Comparison of ENCODE assay signal across 8 mouse cellular contexts in genomic region chr3:127791595-127792561, GRCm38 (mm10). TPM values are rescaled to one million over a fixed set of nuclear protein-coding genes. Genes with fewer than 3 reads are reported as not detected.
DNase-seq lines count a peak whose midpoint lies in the region; ATAC-seq lines count a peak whose summit lies in the region.
"Had no signal": no experiment of that assay in that cellular context is flagged by ENCODE, and none has a peak within 500 bp of the region (broad histone marks: within the 10 kb centered on the region; RNA-seq: fewer than 3 reads in every experiment).

No protein-coding gene starts in this region.

- WGBS in midbrain, embryonic 12.5 days: 56% methylated on average over 4 of the region's 4 CpGs
- WGBS in midbrain, embryonic 11.5 days: 57% methylated on average over 4 of the region's 4 CpGs
- 63% methylated on average over 4 of the region's 4 CpGs for WGBS in forebrain, embryonic 13.5 days
- 13% methylated on average over 4 of the region's 4 CpGs for WGBS in macrophage (ENCODE audit: missing documents)

- H3K9ac ChIP-seq in midbrain, embryonic 12.5 days (replicated peaks): no peak overlapping the region
- no peak overlapping the region for H3K9ac ChIP-seq in midbrain, embryonic 11.5 days (ENCODE audit: low read length)
- H3K9ac ChIP-seq in forebrain, embryonic 13.5 days: no peak overlapping the region

- no peaks in the 10 kb centered on the region for H3K36me3 ChIP-seq in midbrain, embryonic 12.5 days
- no peaks in the 10 kb centered on the region for H3K36me3 ChIP-seq in midbrain, embryonic 11.5 days (ENCODE audit: control insufficient read depth, insufficient read depth, low read length)
- H3K36me3 ChIP-seq in forebrain, embryonic 13.5 days (ENCODE audit: poor library complexity, severe bottlenecking): no peaks in the 10 kb centered on the region
- H3K36me3 ChIP-seq in macrophage (ENCODE audit: inconsistent target): peaks cover 19% of the 10 kb centered on the region

- H3K27me3 ChIP-seq in midbrain, embryonic 12.5 days: peaks cover 52% of the 10 kb centered on the region
- peaks cover 40% of the 10 kb centered on the region for H3K27me3 ChIP-seq in midbrain, embryonic 11.5 days (ENCODE audit: control insufficient read depth, insufficient read depth, low read length)
- peaks cover 37% of the 10 kb centered on the region for H3K27me3 ChIP-seq in forebrain, embryonic 13.5 days

- no peak for DNase-seq in midbrain, embryonic 11.5 days (ENCODE audit: low spot score, missing footprints)
- DNase-seq in cerebellum, adult 9-10 months: no peak
- DNase-seq in layer of hippocampus, postnatal 25 days (ENCODE audit: extremely low spot score in 1 of 2, low spot score in 1 of 2): no peak
- DNase-seq in layer of hippocampus, adult 9-10 months (ENCODE audit: low spot score): no peak
- DNase-seq: adrenal gland, adult 8-10 months had no signal

- H3K27ac ChIP-seq in midbrain, embryonic 12.5 days (replicated peaks): no peak overlapping the region
- no peak overlapping the region for H3K27ac ChIP-seq in midbrain, embryonic 11.5 days (ENCODE audit: low read depth, low read length)
- H3K27ac ChIP-seq in forebrain, embryonic 13.5 days: no peak overlapping the region
- H3K27ac ChIP-seq in macrophage: peak overlapping the region; percentile 99

- peak overlapping the region; percentile 60; the same call in 1 of the 2 replicates for H3K4me3 ChIP-seq in midbrain, embryonic 12.5 days
- H3K4me3 ChIP-seq in midbrain, embryonic 11.5 days (ENCODE audit: low read depth, low read length): no peak overlapping the region
- H3K4me3 ChIP-seq in forebrain, embryonic 13.5 days: no peak overlapping the region
- peak overlapping the region; percentile 98 for H3K4me3 ChIP-seq in macrophage (ENCODE audit: inconsistent target)

- ATAC-seq in midbrain, embryonic 12.5 days (ENCODE audit: low FRiP score, low read depth): no peak
- no peak for ATAC-seq in midbrain, embryonic 11.5 days (ENCODE audit: low FRiP score)
- ATAC-seq in forebrain, embryonic 13.5 days: no peak

- no peaks in the 10 kb centered on the region for H3K9me3 ChIP-seq in midbrain, embryonic 12.5 days
- no peaks in the 10 kb centered on the region for H3K9me3 ChIP-seq in midbrain, embryonic 11.5 days (ENCODE audit: control insufficient read depth, low read length)
- 0 out of 2 replicates have a peak, but pooled peaks cover 2% of the 10 kb centered on the region for H3K9me3 ChIP-seq in forebrain, embryonic 13.5 days (replicated peaks)

- peaks cover 91% of the 10 kb centered on the region for H3K79me2 ChIP-seq in macrophage (ENCODE audit: inconsistent target)

- peaks cover 16% of the 10 kb centered on the region for H3K4me1 ChIP-seq in midbrain, embryonic 12.5 days
- peaks cover 17% of the 10 kb centered on the region for H3K4me1 ChIP-seq in midbrain, embryonic 11.5 days (ENCODE audit: control insufficient read depth, insufficient read depth, low read length)
- peaks cover 19% of the 10 kb centered on the region for H3K4me1 ChIP-seq in forebrain, embryonic 13.5 days

- peak overlapping the region; percentile 78; the same call in 1 of the 2 replicates for H3K4me2 ChIP-seq in midbrain, embryonic 12.5 days (replicated peaks)
- no peak overlapping the region for H3K4me2 ChIP-seq in midbrain, embryonic 11.5 days
- H3K4me2 ChIP-seq in forebrain, embryonic 13.5 days: peak overlapping the region; percentile 90; the same call in 1 of the 2 replicates

RNA-seq across cellular contexts. Expression of gene Tifa, which starts 2.3 kb away (rescaled TPM):
- polyA plus RNA-seq in midbrain, embryonic 12.5 days (2016; fragmentation: Nextera tagmentation; extraction: Ambion mirVana): 3.4 and 5.5 TPM in 2 replicates
- 3.7 and 4.3 TPM in 2 replicates for polyA plus RNA-seq in midbrain, embryonic 11.5 days (2014; fragmentation: Nextera tagmentation; extraction: Ambion mirVana)
- 4.9 and 5.0 TPM in 2 replicates for polyA plus RNA-seq in forebrain, embryonic 13.5 days (2015; fragmentation: Nextera tagmentation; extraction: Ambion mirVana)
- 100 to 1,000 TPM in 5 of 26 experiments, 10 to 100 TPM in 21; 19.7 to 145 (median 77.4) TPM for total RNA-seq in macrophage (2018; cell fraction: chromatin; rRNA removed)
- 100 to 1,000 TPM in 23 of 26 experiments, 10 to 100 TPM in 3; 72.1 to 179 (median 127) TPM for total RNA-seq in macrophage (2018; cell fraction: cytosol; rRNA removed)
- 100 to 1,000 TPM in 22 of 26 experiments, 10 to 100 TPM in 4; 59.3 to 215 (median 137) TPM for total RNA-seq in macrophage (2018; cell fraction: nucleus; rRNA removed)
- 54.9 to 117 TPM (median 84.8 TPM) in 3 replicates for polyA plus RNA-seq in macrophage (2018)
- 1 to 10 TPM; 6.3 to 6.5 TPM for total RNA-seq in layer of hippocampus, postnatal 25 days (2021)

RNA-seq across cellular contexts. Expression of gene Alpk1, which starts 11.6 kb away (rescaled TPM):
- polyA plus RNA-seq in midbrain, embryonic 12.5 days (2016; fragmentation: Nextera tagmentation; extraction: Ambion mirVana): 1.0 and 1.4 TPM in 2 replicates
- polyA plus RNA-seq in midbrain, embryonic 11.5 days (2014; fragmentation: Nextera tagmentation; extraction: Ambion mirVana): 0.70 and 0.72 TPM in 2 replicates
- 1.1 and 1.4 TPM in 2 replicates for polyA plus RNA-seq in forebrain, embryonic 13.5 days (2015; fragmentation: Nextera tagmentation; extraction: Ambion mirVana)
- total RNA-seq in macrophage (2018; cell fraction: chromatin; rRNA removed): 100 to 1,000 TPM in 25 of 26 experiments, 10 to 100 TPM in 1; 96.7 to 290 (median 134) TPM
- 10 to 100 TPM in 24 of 26 experiments, 1 to 10 TPM in 2; 9.5 to 19.4 (median 12.8) TPM for total RNA-seq in macrophage (2018; cell fraction: cytosol; rRNA removed)
- 100 to 1,000 TPM in 7 of 26 experiments, 10 to 100 TPM in 19; 54.1 to 169 (median 76.7) TPM for total RNA-seq in macrophage (2018; cell fraction: nucleus; rRNA removed)
- 7.5 to 13.0 TPM (median 12.4 TPM) in 3 replicates for polyA plus RNA-seq in macrophage (2018)
- total RNA-seq in layer of hippocampus, postnatal 25 days (2021): 1 to 10 TPM; 6.7 to 9.6 TPM

RNA-seq across cellular contexts. Expression of gene Ap1ar, which starts 45.4 kb away (rescaled TPM):
- 71.0 and 79.9 TPM in 2 replicates for polyA plus RNA-seq in midbrain, embryonic 12.5 days (2016; fragmentation: Nextera tagmentation; extraction: Ambion mirVana)
- 70.9 and 73.9 TPM in 2 replicates for polyA plus RNA-seq in midbrain, embryonic 11.5 days (2014; fragmentation: Nextera tagmentation; extraction: Ambion mirVana)
- 62.3 and 73.0 TPM in 2 replicates for polyA plus RNA-seq in forebrain, embryonic 13.5 days (2015; fragmentation: Nextera tagmentation; extraction: Ambion mirVana)
- 10 to 100 TPM; 16.8 to 93.6 (median 62.1) TPM for total RNA-seq in macrophage (2018; cell fraction: chromatin; rRNA removed)
- total RNA-seq in macrophage (2018; cell fraction: cytosol; rRNA removed): 10 to 100 TPM; 11.8 to 25.0 (median 18.4) TPM
- total RNA-seq in macrophage (2018; cell fraction: nucleus; rRNA removed): 10 to 100 TPM; 12.7 to 80.8 (median 36.4) TPM
- 19.1 to 28.7 TPM (median 24.0 TPM) in 3 replicates for polyA plus RNA-seq in macrophage (2018)
- 10 to 100 TPM; 74.9 to 77.4 TPM for total RNA-seq in layer of hippocampus, postnatal 25 days (2021)

Comparison
In these comparisons a context has a peak if more than half of its experiments do, and no peak if none do; other contexts are left out.
1. H3K4me3 ChIP-seq: peak in midbrain, embryonic 12.5 days (single experiment) and macrophage (single experiment); none in midbrain, embryonic 11.5 days (single experiment) and forebrain, embryonic 13.5 days (single experiment).